Mouse (Mus musculus): ENCODE measurements around the gene Treml2.
"Not testable (repeated sequence)": the region's sequence is repeated elsewhere in the genome, so short reads cannot be mapped to it uniquely, and the experiment has no call there.

Treml2 gene

DNA sequence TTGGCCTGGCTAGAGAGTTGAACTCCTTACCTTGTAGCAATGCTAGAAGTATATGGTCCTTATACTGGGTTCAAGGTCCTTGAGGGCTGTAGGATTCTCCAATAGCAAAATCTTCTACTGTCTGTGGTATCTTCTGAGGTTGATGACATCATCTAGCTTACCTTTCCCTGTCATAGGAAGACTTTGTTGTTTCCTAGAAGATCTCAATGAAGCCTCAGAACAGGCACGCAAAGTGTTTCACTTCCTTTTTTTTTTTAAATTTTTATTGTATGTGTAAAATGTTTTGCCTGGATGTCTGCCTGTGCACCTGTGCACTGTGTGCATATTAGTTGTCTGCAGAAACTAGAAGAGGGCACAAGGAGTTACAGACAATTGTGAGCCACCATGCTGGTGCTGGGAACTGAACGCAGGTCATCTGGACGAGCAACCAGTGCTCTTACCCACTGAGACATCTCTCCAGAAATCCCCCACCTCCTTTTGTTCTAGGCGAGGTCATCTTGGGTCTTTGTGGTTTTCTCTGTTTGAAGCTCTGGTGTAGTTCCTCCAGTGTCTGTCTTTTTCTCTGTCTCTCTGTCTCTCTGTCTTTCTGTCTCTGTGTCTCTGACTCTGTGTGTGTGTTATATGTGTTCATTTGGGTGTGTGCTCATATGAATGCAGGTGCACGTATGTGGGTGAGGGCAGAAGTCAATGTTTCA, 5.7 kb upstream of the Treml2 start:
- DNase-seq (ENCODE audit: low read depth) = no peak

DNA sequence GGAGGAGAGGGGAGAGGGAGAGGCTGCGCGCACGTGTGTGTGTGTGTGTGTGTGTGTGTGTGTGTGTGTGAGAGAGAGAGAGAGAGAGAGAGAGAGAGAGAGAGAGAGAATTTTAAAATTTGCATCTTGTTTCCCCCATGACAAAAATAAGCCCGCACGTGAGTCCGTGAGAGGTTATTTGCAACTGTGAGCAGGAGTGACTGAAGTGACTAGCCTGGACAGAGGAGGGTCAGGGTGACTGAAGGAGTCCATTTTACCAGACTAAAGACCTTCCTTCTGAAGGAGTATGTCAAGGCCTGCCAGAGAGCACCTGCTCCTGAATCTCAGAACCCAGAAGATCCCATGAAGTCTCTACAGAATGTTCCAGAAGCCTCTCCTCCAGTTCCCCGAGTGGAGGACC, 458 bp downstream of the Treml2 start:
- DNase-seq (ENCODE audit: low read depth) = no peak

DNA sequence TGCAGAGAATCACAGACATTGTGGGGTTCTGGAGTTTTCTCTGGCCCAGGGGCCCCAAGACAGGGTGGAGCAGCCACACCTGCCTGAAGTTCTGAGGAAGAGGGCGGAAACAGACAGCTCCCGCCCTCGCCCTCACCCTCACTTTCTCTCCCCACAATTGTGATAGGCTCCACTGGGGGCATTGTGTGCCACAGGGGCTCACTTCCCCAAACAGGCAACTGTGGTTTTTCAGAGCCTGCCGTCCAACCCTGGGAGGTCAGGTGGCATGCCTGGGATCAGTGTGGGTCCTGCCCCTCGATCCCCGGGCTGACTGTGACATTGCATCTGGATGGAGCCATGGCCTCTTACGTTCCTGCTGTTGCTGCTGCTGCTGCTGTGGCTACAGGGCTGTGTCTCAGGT, 901 bp downstream of the Treml2 start:
- DNase-seq (ENCODE audit: low read depth) = peak; percentile 48

GRCm38 (mm10) chr17:48300861-48301260, 1.6 kb downstream of the Treml2 start:
- DNase-seq (ENCODE audit: low read depth) = no peak

DNA sequence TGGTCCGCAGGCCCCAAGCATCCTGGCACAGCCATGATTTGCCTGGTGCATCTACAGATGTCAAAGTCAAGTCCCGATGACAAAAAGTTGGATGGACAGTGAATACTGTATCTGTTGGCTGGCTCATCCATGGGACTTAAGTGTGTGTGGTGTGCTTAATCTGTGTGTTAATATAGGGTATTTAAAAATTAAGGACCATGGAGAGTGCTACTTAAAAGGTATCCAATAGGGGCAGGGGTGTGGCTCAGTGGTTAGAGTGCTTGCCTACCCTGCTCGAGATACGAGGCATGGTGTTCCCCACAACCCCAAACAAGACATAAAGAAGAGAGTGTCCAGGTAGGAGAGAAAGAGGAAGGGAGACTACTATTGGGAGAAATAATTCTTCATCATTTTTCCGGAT, 2.5 kb downstream of the Treml2 start:
- DNase-seq (ENCODE audit: low read depth) = no peak

DNA sequence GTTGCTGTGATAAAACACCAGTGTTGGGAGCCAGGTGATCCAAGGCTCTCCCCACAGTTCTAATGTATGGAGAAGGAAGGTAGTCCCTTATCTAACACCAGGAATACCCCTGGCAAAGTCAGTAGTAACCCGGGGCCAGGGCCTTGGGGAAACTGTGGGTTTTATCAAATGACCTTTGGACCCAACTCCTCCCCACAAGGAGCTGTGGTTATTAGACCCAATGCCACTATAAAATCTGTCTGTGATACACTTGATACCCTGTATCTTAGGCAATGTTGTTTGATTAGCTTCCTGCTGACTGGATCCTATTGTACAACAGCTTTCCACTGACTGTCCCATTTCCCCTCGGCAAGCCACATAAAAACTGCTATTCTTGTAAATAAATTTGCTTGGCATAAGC, 12.8 kb downstream of the Treml2 start:
- DNase-seq (ENCODE audit: low read depth) = no peak

- not testable (repeated sequence) for DNase-seq (ENCODE audit: low read depth)
Measured at GRCm38 (mm10) chr17:48315905-48316579, 16.7 kb downstream of the Treml2 start, which contains the start of gene B430306N03Rik. B430306N03Rik (plus strand) TSS chr17:48316141.

DNA sequence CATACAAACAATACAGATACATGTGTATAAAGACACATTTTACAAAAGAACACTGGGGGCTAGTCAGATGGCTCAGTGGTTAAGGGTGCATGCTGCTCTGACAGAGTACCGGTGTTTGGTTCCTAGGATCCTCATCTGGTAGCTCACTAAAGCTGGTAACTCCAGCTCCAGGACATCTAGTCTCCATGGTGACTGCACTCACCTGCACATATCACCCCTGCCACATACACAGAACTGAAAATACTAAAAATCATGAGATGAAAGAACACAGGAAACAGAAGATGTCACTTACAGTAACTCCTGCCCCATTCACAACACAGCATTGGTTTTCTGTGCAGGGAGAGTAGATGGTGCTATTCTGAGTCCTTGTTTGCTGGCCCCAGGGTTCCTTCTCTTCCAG, 19.4 kb downstream of the Treml2 start:
- no peak for DNase-seq (ENCODE audit: low read depth)

GRCm38 (mm10) chr17:48321279-48321678, 22.0 kb downstream of the Treml2 start:
- DNase-seq (ENCODE audit: low read depth) = no peak

DNA sequence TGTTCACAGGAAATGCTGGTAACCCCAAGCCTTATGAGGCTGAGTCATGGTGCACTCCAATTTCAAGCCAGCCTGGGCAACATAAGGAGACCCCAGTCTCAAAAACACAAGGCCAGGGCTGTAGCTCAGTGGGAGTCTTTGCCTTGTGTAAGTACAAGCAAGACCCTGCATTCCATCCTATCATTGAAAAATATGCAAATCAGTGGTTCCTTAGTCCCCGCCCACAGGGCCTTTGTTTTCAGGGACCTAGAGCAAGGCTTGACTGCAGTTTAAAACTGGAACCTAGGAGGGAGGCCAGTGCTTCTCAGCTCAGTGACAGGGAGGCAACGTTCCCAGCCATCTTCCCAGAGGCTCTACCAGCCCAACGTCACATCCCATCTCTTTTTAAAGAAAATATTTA, 23.9 kb downstream of the Treml2 start:
- peak; percentile 38 for DNase-seq (ENCODE audit: low read depth)

DNA sequence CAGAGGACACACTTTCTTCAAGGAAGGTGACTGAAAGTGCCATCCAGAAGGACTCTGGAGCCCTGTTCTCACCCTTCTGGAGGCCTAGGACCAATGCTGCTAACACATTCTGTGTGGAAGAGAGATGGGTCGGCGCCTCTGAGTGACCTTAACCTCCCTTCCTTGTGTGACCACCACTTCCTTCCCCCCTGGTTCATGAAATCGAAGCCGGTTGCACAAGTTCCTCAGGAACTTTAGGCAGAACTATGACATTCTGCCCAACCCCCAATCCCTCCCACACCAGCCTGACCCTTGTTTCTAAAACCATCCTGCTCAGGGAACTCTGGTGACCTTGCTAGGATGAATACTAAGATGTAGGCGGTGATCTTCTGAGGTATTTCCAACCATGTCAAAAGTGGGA, 25.0 kb downstream of the Treml2 start:
- no peak for DNase-seq (ENCODE audit: low read depth)

GRCm38 (mm10) chr17:48325093-48325492, 25.8 kb downstream of the Treml2 start:
- no peak for DNase-seq (ENCODE audit: low read depth)

- no peak for DNase-seq (ENCODE audit: low read depth)
Measured at GRCm38 (mm10) chr17:48325638-48326037, 26.3 kb downstream of the Treml2 start.

- no peak for DNase-seq (ENCODE audit: low read depth)
Measured at GRCm38 (mm10) chr17:48326656-48327055, 27.4 kb downstream of the Treml2 start.

DNA sequence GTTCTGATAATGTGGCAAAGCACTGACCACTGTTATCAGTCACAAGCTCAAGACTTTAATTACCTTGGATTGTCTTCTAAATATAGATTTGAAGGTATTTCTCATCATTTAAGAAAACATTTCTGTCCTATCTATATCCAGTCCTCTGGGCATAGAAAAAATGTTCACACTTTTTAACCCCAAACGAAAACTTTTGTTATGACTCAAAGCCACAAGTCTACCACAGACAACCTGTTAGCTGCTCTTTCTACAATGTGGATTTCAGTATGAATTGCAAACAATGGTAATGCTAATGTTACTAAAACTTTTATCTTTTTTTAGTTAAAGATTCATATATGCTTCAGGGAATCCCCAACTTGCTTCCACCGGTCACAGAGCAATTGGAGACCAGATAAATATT, 33.2 kb downstream of the Treml2 start:
- no peak for DNase-seq (ENCODE audit: low read depth)

GRCm38 (mm10) chr17:48334186-48334585, 34.9 kb downstream of the Treml2 start:
- DNase-seq (ENCODE audit: low read depth) = no peak

DNA sequence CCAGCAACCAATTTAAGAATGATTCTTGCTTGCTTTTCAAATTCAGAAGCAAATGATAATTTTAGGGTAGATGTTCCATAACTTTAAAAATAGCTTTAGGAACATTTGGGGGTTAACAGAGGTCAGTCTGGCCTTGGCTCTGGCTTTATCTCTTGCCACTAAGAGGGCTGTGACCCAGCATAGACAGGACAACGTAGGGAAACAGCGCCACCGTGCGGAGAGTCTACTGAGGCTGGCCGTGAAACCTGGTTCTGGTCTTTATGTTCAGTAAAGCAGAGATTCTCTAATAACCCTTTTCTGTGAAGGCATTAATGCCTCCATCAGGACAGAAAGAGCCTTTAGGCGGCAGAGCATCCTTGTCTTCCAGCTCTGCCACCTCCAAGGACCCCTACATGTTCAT, 37.6 kb downstream of the Treml2 start:
- DNase-seq (ENCODE audit: low read depth) = peak; percentile 71

GRCm38 (mm10) chr17:48340267-48340666, 41.0 kb downstream of the Treml2 start:
- no peak for DNase-seq (ENCODE audit: low read depth)

GRCm38 (mm10) chr17:48341947-48342346, 42.6 kb downstream of the Treml2 start:
- DNase-seq (ENCODE audit: low read depth) = no peak

DNA sequence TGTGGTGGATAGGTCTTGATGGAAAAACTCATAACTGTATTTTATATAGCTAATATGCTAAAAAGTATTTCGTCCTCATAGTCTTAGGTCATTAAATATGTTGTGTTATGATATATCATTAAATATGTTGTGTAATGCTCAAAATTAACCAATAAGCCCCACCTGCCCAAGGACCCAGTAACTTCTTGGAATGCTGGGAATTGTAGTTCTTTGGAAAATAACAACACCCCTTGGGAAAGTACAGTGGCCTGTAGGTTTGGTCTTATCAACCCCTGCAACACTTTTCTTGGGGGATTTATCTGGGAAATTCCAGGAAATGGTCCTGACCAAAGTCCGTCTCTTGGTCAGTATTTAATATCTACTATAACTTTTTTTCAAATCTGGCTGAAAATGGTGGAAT, 43.8 kb downstream of the Treml2 start:
- DNase-seq (ENCODE audit: low read depth) = no peak

- DNase-seq (ENCODE audit: low read depth) = no peak
Measured at GRCm38 (mm10) chr17:48345824-48346223, 46.5 kb downstream of the Treml2 start.

DNA sequence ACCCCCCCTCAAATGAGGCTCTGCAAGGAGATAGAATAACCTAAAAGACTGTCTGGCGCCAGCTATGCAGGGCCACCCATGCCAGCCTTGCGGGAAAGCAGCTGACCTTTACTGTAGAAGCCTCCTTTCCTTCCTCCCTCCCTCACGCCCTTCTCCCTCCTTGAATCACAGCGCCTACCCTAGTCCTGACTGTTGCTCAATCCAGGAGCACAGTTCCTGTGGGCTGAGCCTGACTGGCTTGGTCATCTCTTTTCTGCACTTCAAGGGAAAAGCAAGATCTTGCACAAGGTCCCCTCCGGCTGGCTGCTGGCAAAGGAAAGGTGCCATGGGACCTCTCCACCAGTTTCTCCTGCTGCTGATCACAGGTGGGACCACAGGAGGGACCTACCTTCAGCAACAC, 46.9 kb downstream of the Treml2 start, which contains the start of gene Trem2:
Trem2 (plus strand) TSS at position 171 of the 400 bp plus-strand sequence.
- DNase-seq (ENCODE audit: low read depth) = no peak

DNA sequence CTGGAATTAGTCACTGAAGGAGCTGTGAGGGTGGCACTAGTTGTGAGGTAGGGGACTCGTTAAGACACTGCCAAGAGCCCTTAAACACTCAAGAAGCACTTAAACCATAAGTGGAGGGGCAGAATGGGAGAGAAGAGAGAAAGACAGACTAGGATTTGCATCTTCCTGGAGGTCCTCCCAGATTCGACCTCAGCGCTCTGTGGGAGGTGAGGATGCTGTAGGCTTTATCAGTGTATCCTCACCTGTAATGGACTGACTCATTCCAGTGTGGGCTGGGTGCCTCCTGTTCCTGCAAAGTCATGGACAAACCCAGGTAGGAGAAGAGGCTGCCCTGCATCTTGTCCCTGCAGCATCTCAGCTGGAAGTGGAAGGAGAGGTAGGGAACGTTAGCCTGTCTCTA, 47.5 kb downstream of the Treml2 start:
- no peak for DNase-seq (ENCODE audit: low read depth)

DNA sequence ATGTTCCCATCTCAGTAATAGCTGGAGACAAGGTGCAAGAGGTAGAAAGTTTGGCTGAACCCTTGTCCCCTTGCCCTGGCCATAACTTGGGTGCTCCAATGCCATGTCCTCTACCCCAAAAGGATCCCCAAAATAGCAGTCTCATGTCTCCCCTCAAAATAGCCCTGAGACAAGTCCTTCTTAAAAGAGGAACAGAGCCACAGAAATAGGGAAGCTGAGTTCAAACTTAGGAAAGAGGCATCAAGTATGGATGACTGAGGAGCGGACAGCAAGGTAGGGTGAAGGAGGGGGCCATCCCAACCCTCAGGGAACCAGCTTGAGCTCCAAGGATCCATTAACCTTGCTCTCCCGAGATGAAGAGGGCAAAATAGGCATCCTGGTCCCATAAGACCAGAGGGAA, 48.0 kb downstream of the Treml2 start:
- no peak for DNase-seq (ENCODE audit: low read depth)
